Mouse (Mus musculus): ENCODE data around the gene Ttc4. TPM values are rescaled to one million over a fixed set of nuclear protein-coding genes. Genes with fewer than 3 reads are reported as not detected.

Ttc4 gene
- polyA plus RNA-seq, 1 experiment: 29.7 TPM

DNA sequence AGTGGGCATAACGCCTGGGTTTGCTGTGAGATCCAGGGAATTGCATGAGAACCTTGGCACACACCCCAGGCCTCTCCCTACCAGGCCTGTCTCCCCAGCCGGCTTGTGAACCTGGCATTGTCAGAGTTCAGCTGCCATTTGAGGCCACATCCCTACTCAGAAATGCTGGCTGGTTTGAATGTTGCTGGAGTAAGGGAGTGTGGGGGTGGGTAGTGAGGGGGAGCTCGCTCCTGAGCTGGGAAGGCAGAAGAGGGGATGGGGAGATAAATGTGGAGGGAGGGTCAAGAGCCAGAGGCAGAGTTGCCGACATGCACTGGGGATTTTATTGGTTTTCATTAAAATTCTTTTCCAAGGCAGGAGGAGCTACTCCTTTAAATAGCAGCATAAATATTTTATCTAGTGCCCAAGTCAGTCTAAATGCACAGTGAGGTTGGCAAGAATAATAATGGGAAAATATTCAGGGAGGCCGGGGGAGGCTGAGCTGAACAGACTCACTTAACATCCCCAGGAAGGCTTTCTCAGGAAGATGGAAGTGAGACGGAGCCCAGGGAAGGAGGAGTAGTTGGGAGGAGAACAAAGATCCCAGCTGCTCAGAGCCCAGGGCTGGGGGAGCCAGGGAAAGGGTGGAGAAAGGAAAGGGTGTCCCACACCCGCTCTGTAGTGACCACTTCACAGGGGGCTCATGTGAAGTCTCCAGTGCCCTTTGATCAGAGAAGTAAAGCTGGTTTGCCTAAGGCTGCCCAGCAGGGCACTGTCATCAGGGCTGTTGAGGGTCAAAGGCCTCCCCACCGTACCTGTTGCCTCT is 45.3 kb downstream of the Ttc4 start:
- TF ChIP-seq CTCF (IDR thresholded peaks at IDR 0.05; ENCODE audit: low read depth, low read length) (no peak), POLR2A (IDR thresholded peaks at IDR 0.05; ENCODE audit: borderline replicate concordance, low read depth, low read length) (no peak)
- Histone ChIP-seq H3K4me3 (ENCODE audit: insufficient read depth, low read length) (no peak overlapping the region), H3K27ac (ENCODE audit: insufficient read depth, low read depth, low read length) (no peak overlapping the region), H3K4me1 (ENCODE audit: control insufficient read depth, insufficient read depth, low read length) (no peaks in the 10 kb centered on the region)

DNA sequence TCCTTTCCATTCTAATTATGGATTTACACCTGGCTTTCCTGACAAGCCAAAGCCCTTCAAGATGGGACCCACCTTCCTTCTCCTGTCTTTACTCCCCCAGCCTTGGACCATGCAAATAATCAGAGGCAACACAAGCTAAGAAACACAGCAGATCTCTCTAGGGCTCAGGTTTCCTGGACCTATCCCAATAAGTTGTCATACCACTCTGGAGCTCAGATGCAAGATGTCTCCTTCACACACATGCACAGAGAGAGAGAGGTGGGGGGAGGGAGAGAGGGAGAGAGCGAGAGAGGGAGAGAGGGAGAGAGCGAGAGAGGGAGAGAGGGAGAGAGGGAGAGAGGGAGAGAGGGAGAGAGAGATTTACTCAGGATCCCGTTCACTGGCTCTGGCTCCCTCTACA is 46.4 kb downstream of the Ttc4 start:
- Histone ChIP-seq H3K4me1 (ENCODE audit: control insufficient read depth, insufficient read depth, low read length) (no peaks in the 10 kb centered on the region), H3K27ac (ENCODE audit: insufficient read depth, low read depth, low read length) (no peak overlapping the region), H3K4me3 (ENCODE audit: insufficient read depth, low read length) (no peak overlapping the region)
- TF ChIP-seq POLR2A (IDR thresholded peaks at IDR 0.05; ENCODE audit: borderline replicate concordance, low read depth, low read length) (no peak), CTCF (IDR thresholded peaks at IDR 0.05; ENCODE audit: low read depth, low read length) (no peak)

GRCm38 (mm10) chr4:106630333-106631220 is 48.2 kb downstream of the Ttc4 start:
- no peak for TF ChIP-seq CTCF (IDR thresholded peaks at IDR 0.05; ENCODE audit: low read depth, low read length)
- TF ChIP-seq POLR2A (IDR thresholded peaks at IDR 0.05; ENCODE audit: borderline replicate concordance, low read depth, low read length): no peak
- H3K27ac ChIP-seq (ENCODE audit: insufficient read depth, low read depth, low read length): no peak overlapping the region
- no peaks in the 10 kb centered on the region for H3K4me1 ChIP-seq (ENCODE audit: control insufficient read depth, insufficient read depth, low read length)
- H3K4me3 ChIP-seq (ENCODE audit: insufficient read depth, low read length): no peak overlapping the region

- no peak for TF ChIP-seq POLR2A (IDR thresholded peaks at IDR 0.05; ENCODE audit: borderline replicate concordance, low read depth, low read length)
- TF ChIP-seq CTCF (IDR thresholded peaks at IDR 0.05; ENCODE audit: low read depth, low read length): no peak
- no peak overlapping the region for H3K27ac ChIP-seq (ENCODE audit: insufficient read depth, low read depth, low read length)
- H3K4me3 ChIP-seq (ENCODE audit: insufficient read depth, low read length): no peak overlapping the region
- no peaks in the 10 kb centered on the region for H3K4me1 ChIP-seq (ENCODE audit: control insufficient read depth, insufficient read depth, low read length)
Measured at GRCm38 (mm10) chr4:106629374-106629773, 49.4 kb downstream of the Ttc4 start.

DNA sequence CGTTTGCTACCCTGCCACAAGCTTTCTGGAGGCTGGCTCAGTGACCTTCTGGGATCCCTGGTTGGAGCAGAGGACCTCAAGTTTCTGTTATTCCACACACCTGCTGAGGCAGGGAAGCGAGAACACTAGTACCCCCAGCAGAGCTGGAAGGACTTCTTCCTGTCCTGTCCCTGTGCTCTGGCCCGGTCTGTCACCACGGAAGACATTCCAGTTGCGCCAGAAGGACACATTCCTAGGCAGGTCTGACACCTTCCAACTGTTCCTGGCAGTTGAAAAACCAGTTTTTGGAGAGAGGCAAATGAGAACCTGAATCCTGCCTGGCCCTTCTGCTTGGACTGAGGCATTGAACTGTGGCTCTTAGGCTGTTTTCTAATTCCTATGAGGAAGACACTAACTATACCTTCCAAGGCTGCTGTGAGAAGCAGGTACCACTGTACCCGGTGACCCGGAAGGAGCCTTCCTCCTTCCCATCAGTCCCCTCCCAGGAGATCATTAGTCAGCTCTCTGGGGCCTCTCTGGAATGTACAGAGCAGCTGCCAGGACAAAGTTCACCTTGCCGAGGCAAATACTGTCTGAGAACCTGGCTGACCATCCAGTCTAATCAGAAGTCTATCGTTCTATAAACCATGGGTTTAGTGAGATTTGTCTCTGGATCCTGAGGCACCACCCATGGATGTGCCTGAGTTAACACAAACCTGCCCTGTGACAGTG is 49.9 kb downstream of the Ttc4 start:
- Histone ChIP-seq H3K4me1 (ENCODE audit: control insufficient read depth, insufficient read depth, low read length) (no peaks in the 10 kb centered on the region), H3K4me3 (ENCODE audit: insufficient read depth, low read length) (no peak overlapping the region), H3K27ac (ENCODE audit: insufficient read depth, low read depth, low read length) (no peak overlapping the region)
- TF ChIP-seq CTCF (IDR thresholded peaks at IDR 0.05; ENCODE audit: low read depth, low read length): no peak
- TF ChIP-seq POLR2A (IDR thresholded peaks at IDR 0.05; ENCODE audit: borderline replicate concordance, low read depth, low read length): no peak

- no peaks in the 10 kb centered on the region for H3K4me1 ChIP-seq (ENCODE audit: control insufficient read depth, insufficient read depth, low read length)
- TF ChIP-seq CTCF (IDR thresholded peaks at IDR 0.05; ENCODE audit: low read depth, low read length): no peak
- no peak for TF ChIP-seq POLR2A (IDR thresholded peaks at IDR 0.05; ENCODE audit: borderline replicate concordance, low read depth, low read length)
- H3K4me3 ChIP-seq (ENCODE audit: insufficient read depth, low read length): no peak overlapping the region
- H3K27ac ChIP-seq (ENCODE audit: insufficient read depth, low read depth, low read length): no peak overlapping the region
Measured at GRCm38 (mm10) chr4:106627809-106628208, 50.9 kb downstream of the Ttc4 start.

DNA sequence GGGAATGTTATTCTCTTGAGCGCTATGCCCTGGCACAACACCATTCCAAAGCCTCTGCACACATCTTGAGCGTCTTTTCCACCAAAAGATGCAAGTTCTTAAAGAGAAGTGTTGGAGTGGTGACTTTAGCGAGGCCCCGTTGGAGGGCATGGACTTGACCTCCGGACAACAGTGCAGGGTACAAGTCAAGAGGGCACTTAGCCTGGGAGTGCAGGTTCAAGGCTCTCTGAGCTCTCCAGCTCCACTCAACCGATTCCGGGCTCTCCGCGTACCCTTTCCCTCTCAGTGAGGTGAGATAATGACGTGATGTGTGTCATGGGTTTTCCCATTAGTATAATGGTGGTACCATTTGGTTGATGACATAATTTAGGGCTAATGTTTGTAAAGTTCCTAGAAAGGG is 54.5 kb downstream of the Ttc4 start:
- TF ChIP-seq POLR2A (IDR thresholded peaks at IDR 0.05; ENCODE audit: borderline replicate concordance, low read depth, low read length): no peak
- TF ChIP-seq CTCF (IDR thresholded peaks at IDR 0.05; ENCODE audit: low read depth, low read length): no peak

GRCm38 (mm10) chr4:106622712-106623111 is 56.0 kb downstream of the Ttc4 start:
- TF ChIP-seq POLR2A (IDR thresholded peaks at IDR 0.05; ENCODE audit: borderline replicate concordance, low read depth, low read length): no peak
- TF ChIP-seq CTCF (IDR thresholded peaks at IDR 0.05; ENCODE audit: low read depth, low read length): no peak
- no peaks in the 10 kb centered on the region for H3K4me1 ChIP-seq (ENCODE audit: control insufficient read depth, insufficient read depth, low read length)
- no peak overlapping the region for H3K27ac ChIP-seq (ENCODE audit: insufficient read depth, low read depth, low read length)
- no peak overlapping the region for H3K4me3 ChIP-seq (ENCODE audit: insufficient read depth, low read length)

More for the DNA sequence above, 54.5 kb downstream of the Ttc4 start:
- Histone ChIP-seq H3K4me1 (ENCODE audit: control insufficient read depth, insufficient read depth, low read length) (no peaks in the 10 kb centered on the region), H3K27ac (ENCODE audit: insufficient read depth, low read depth, low read length) (no peak overlapping the region), H3K4me3 (ENCODE audit: insufficient read depth, low read length) (no peak overlapping the region)

DNA sequence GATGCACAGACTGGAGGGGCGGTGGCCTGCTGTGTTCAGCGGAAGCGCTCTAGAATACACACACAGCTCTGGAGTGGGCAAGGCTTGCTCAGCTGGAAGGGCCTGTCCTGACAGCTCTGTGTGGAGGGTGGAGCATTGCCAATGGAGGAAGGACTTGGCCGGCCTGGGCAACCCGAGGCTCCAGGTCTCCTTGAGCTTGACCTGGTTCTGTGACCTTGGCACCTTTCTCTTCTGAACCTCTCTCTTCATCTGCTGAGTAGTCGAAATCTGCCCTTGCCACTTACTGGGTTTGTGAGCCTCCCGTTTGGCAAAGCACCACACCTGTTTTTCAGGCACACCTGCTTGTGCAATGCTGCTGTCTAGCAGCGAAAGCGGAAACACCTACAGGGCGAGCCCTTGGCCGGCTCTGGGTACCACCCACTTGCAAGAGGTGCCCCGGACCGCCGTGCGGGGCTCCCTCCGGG is 56.7 kb downstream of the Ttc4 start, which contains the start of gene Ttc22:
Ttc22 (plus strand) TSS at position 403 of the 464 bp plus-strand sequence.
- no peak within 1 kb of the TSS for H3K4me3 ChIP-seq (ENCODE audit: insufficient read depth, low read length)
- no peaks in the 10 kb centered on the region for H3K4me1 ChIP-seq (ENCODE audit: control insufficient read depth, insufficient read depth, low read length)
- TF ChIP-seq POLR2A (IDR thresholded peaks at IDR 0.05; ENCODE audit: borderline replicate concordance, low read depth, low read length) (no peak), CTCF (IDR thresholded peaks at IDR 0.05; ENCODE audit: low read depth, low read length) (no peak)
- H3K27ac ChIP-seq (ENCODE audit: insufficient read depth, low read depth, low read length): no peak within 1 kb of the TSS

All from bone marrow macrophage, adult 2 months (primary cell).